Mouse (Mus musculus): ENCODE data around the gene Myo18b.

- no peak for TF ChIP-seq CTCF (IDR thresholded peaks at IDR 0.05; ENCODE audit: extremely low read depth, insufficient read depth, insufficient read length, insufficient replicate concordance)
- TF ChIP-seq POLR2A (IDR thresholded peaks at IDR 0.05; ENCODE audit: low read depth, low read length): no peak
Observed at GRCm38 (mm10) chr5:112892411-112892810, 3.8 kb downstream of the Myo18b start.

Data from spleen, adult 2 months (tissue).